Mouse (Mus musculus): Measurements from ENCODE around the gene Tlr2. TPM values are rescaled to one million over a fixed set of nuclear protein-coding genes. Genes with fewer than 3 reads are reported as not detected.

The Tlr2 gene
- total and polyA plus RNA-seq, 3 experiments, result not detected

DNA sequence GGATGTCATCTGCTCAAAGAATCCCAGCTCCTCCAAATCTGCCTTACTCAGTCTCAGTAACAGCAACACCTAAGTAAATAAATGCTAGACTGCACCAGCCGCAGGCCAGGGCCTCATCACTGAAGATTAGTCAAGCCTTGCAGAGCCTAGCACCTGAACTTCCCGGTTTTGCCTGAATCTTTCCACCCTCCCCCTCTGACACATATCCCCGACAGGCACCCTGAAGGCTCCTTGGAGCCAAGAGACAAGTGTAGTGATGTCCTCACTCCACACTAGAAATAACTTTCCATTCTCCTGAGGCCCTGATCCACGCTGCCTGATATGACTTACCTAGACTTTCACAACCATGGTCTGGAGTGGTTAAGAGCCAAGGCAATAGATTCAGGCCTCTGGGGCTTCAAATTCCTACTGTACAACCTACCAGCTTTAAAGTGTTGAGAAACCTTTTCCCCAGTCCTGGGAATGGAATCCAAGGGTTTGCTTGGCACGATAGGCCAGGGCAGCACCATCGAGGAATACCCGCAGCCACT, 53.7 kb downstream of the Tlr2 start:
- TF ChIP-seq POLR2AphosphoS5 (IDR thresholded peaks at IDR 0.05; ENCODE audit: borderline replicate concordance, low read depth, low read length), result no peak
- no peak for TF ChIP-seq ETS1 (IDR thresholded peaks at IDR 0.05; ENCODE audit: low read depth, low read length)
- TF ChIP-seq MAZ (IDR thresholded peaks at IDR 0.05; ENCODE audit: low read depth, low read length), result no peak
- no peak for TF ChIP-seq CTCF (IDR thresholded peaks at IDR 0.05 in 2 of 3, conservative IDR thresholded peaks at IDR 0.05 in 1 of 3; ENCODE audit: control insufficient read depth in 1 of 3, insufficient read depth in 1 of 3, low read depth in 2 of 3, low read length in 3 of 3, poor library complexity in 1 of 3, severe bottlenecking in 1 of 3)
- no peak for TF ChIP-seq KAT2A (conservative IDR thresholded peaks at IDR 0.05; ENCODE audit: low read depth, low read length)
- TF ChIP-seq MXI1 (IDR thresholded peaks at IDR 0.05; ENCODE audit: low read depth, low read length), result no peak
- no peak for TF ChIP-seq MYB (IDR thresholded peaks at IDR 0.05; ENCODE audit: low read depth, low read length)
- TF ChIP-seq E2F4 (IDR thresholded peaks at IDR 0.05; ENCODE audit: borderline replicate concordance, low read depth, low read length), result no peak
- no peak for TF ChIP-seq ZMIZ1 (IDR thresholded peaks at IDR 0.05; ENCODE audit: low read depth, low read length)
- TF ChIP-seq GABPA (IDR thresholded peaks at IDR 0.05; ENCODE audit: low read depth, low read length), result no peak
- no peak for TF ChIP-seq EP300 (IDR thresholded peaks at IDR 0.05; ENCODE audit: low read depth in 1 of 2, low read length in 2 of 2)
- TF ChIP-seq ZNF384 (IDR thresholded peaks at IDR 0.05; ENCODE audit: low read depth, low read length), result no peak
- no peak for TF ChIP-seq RCOR1 (IDR thresholded peaks at IDR 0.05; ENCODE audit: low read depth, low read length)
- no peak for TF ChIP-seq MAX (IDR thresholded peaks at IDR 0.05; ENCODE audit: low read length)
- no peak for TF ChIP-seq JUND (IDR thresholded peaks at IDR 0.05; ENCODE audit: low read depth, low read length)
- no peak for TF ChIP-seq USF1 (IDR thresholded peaks at IDR 0.05; ENCODE audit: low read depth, low read length)
- TF ChIP-seq TCF12 (IDR thresholded peaks at IDR 0.05; ENCODE audit: low read depth, low read length), result no peak
- TF ChIP-seq POLR2A (IDR thresholded peaks at IDR 0.05; ENCODE audit: control insufficient read depth in 1 of 2, insufficient read depth in 1 of 2, low read depth in 1 of 2, low read length in 2 of 2, poor library complexity in 1 of 2), result no peak
- no peak for TF ChIP-seq TBP (IDR thresholded peaks at IDR 0.05; ENCODE audit: low read depth, low read length)
- no peak for TF ChIP-seq RAD21 (IDR thresholded peaks at IDR 0.05; ENCODE audit: low read depth, low read length)
- H3K9me3 ChIP-seq (replicated peaks; ENCODE audit: insufficient read depth, low read length), result no peaks in the 10 kb centered on the region
- no peaks in the 10 kb centered on the region for H3K27me3 ChIP-seq (ENCODE audit: control insufficient read depth in 1 of 2, insufficient read depth in 2 of 2, low read length in 2 of 2)
- H3K4me1 ChIP-seq (ENCODE audit: control insufficient read depth in 1 of 2, insufficient read depth in 2 of 2, low read length in 2 of 2), result no peaks in the 10 kb centered on the region
- H3K27ac ChIP-seq (ENCODE audit: control insufficient read depth, low read depth, low read length), result no peak overlapping the region
- H3K4me3 ChIP-seq (ENCODE audit: control insufficient read depth in 1 of 2, insufficient read depth in 1 of 2, low read depth in 2 of 2, low read length in 2 of 2), result no peak overlapping the region
- no peak for DNase-seq (ENCODE audit: low read depth, low spot score)
- H3K9ac ChIP-seq (ENCODE audit: control insufficient read depth, low read depth, low read length, poor library complexity, severe bottlenecking), result no peak overlapping the region
- H3K36me3 ChIP-seq (ENCODE audit: control insufficient read depth in 1 of 2, insufficient read depth in 2 of 2, low read length in 2 of 2), result no peaks in the 10 kb centered on the region
- H3K79me2 ChIP-seq (ENCODE audit: control insufficient read depth, insufficient read depth, low read length, poor library complexity), result no peaks in the 10 kb centered on the region

DNA sequence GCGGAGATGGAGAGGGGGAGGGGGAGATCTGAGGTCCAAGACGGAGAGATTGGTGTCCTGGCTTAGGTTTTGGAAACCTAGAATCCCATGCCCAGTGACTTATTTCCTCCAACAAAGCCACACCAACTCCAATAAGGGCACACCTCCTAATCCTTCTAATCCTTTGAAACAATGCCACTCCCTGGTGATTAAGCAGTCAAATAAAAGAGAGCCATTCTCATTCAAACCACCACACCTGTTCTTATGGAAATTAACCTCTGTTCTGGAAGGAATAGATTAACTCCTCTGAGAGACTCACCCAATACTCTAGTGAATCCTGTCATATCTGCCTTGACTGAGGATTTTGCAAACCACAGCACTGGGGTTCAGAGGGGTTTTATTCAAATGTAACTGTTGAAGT, 54.5 kb downstream of the Tlr2 start:
- Histone ChIP-seq H3K9ac (ENCODE audit: control insufficient read depth, low read depth, low read length, poor library complexity, severe bottlenecking) (no peak overlapping the region), H3K4me1 (ENCODE audit: control insufficient read depth in 1 of 2, insufficient read depth in 2 of 2, low read length in 2 of 2) (no peaks in the 10 kb centered on the region), H3K36me3 (ENCODE audit: control insufficient read depth in 1 of 2, insufficient read depth in 2 of 2, low read length in 2 of 2) (no peaks in the 10 kb centered on the region), H3K9me3 (replicated peaks; ENCODE audit: insufficient read depth, low read length) (no peaks in the 10 kb centered on the region), H3K79me2 (ENCODE audit: control insufficient read depth, insufficient read depth, low read length, poor library complexity) (no peaks in the 10 kb centered on the region), H3K27me3 (ENCODE audit: control insufficient read depth in 1 of 2, insufficient read depth in 2 of 2, low read length in 2 of 2) (no peaks in the 10 kb centered on the region), H3K4me3 (ENCODE audit: control insufficient read depth in 1 of 2, insufficient read depth in 1 of 2, low read depth in 2 of 2, low read length in 2 of 2) (no peak overlapping the region), H3K27ac (ENCODE audit: control insufficient read depth, low read depth, low read length) (no peak overlapping the region)
- TF ChIP-seq POLR2A (IDR thresholded peaks at IDR 0.05; ENCODE audit: control insufficient read depth in 1 of 2, insufficient read depth in 1 of 2, low read depth in 1 of 2, low read length in 2 of 2, poor library complexity in 1 of 2) (no peak), CHD2 (IDR thresholded peaks at IDR 0.05; ENCODE audit: low read length) (no peak), TCF12 (IDR thresholded peaks at IDR 0.05; ENCODE audit: low read depth, low read length) (no peak), USF1 (IDR thresholded peaks at IDR 0.05; ENCODE audit: low read depth, low read length) (no peak), ZC3H11A (IDR thresholded peaks at IDR 0.05; ENCODE audit: low read depth, low read length) (no peak)
- no peak for DNase-seq (ENCODE audit: low read depth, low spot score)

Other genes starting within 250 kb of the Tlr2 start
- not detected in 2 replicates for gene Sfrp2, start 75.4 kb downstream of the Tlr2 start, total RNA-seq (2012; rRNA removed)
- not detected for gene Sfrp2, start 75.4 kb downstream of the Tlr2 start, polyA plus RNA-seq (2012; ENCODE audit: insufficient read depth in 1 of 2, insufficient read length in 2 of 2, low read depth in 1 of 2, low replicate concordance in 2 of 2, missing spikeins in 1 of 2)
- gene Tmem131l, start 198.4 kb upstream of the Tlr2 start, total RNA-seq (2012; rRNA removed), result 9.6 and 10.9 TPM in 2 replicates
- 10 to 100 TPM in 1 of 2 experiments, not detected in 1; 39.6 TPM for gene Tmem131l, start 198.4 kb upstream of the Tlr2 start, polyA plus RNA-seq (2012; ENCODE audit: insufficient read depth in 1 of 2, insufficient read length in 2 of 2, low read depth in 1 of 2, low replicate concordance in 2 of 2, missing spikeins in 1 of 2)

All from MEL (cell line).